Mouse (Mus musculus) ES-Bruce4 (cell line): Measurements from ENCODE around the gene Slirp. TPM values are rescaled to one million over a fixed set of nuclear protein-coding genes. Genes with fewer than 3 reads are reported as not detected.

Source experiments
- H3K27ac ChIP-seq: 2 replicates; pipeline ENCODE4 v1.5.1; 2012; ENCODE audit warnings: low read length, inconsistent platforms; ENCODE audit not compliant: insufficient read depth
- H3K27me3 ChIP-seq: 2 replicates; pipeline ENCODE4 v1.6.1; 2012; ENCODE audit warnings: mild to moderate bottlenecking, low read length, inconsistent platforms; ENCODE audit not compliant: control insufficient read depth, poor library complexity, insufficient read depth, severe bottlenecking
- H3K36me3 ChIP-seq: 2 replicates; pipeline ENCODE4 v1.6.1; 2012; ENCODE audit warnings: inconsistent platforms, mild to moderate bottlenecking, low read length, moderate library complexity; ENCODE audit not compliant: control insufficient read depth, poor library complexity, insufficient read depth, severe bottlenecking
- H3K4me1 ChIP-seq: one replicate; pipeline ENCODE4 v1.8.1; 2011; ENCODE audit warnings: low read length; ENCODE audit not compliant: control insufficient read depth, insufficient read depth
- H3K4me3 ChIP-seq: 2 replicates; pipeline ENCODE4 v1.5.1; 2011; ENCODE audit warnings: low read depth, mild to moderate bottlenecking, low read length
- H3K9ac ChIP-seq: 2 replicates; pipeline ENCODE4 v1.6.1; 2012; ENCODE audit warnings: low read depth, mild to moderate bottlenecking, inconsistent platforms; ENCODE audit not compliant: poor library complexity, severe bottlenecking
- H3K9me3 ChIP-seq: replicated peaks from 2 replicates; pipeline ENCODE4 v1.6.1; 2012; ENCODE audit warnings: mild to moderate bottlenecking, low read length, inconsistent platforms; ENCODE audit not compliant: control insufficient read depth, poor library complexity, insufficient read depth, severe bottlenecking
- CTCF ChIP-seq: IDR thresholded peaks from one replicate; pipeline ENCODE4 v1.8.1; 2011; ENCODE audit warnings: low read depth, low read length
- EP300 ChIP-seq: IDR thresholded peaks from 2 replicates; pipeline ENCODE4 v1.6.1; 2011; ENCODE audit warnings: low read depth, low read length; ENCODE audit not compliant: insufficient read depth
- POLR2A ChIP-seq: IDR thresholded peaks from one replicate; pipeline ENCODE4 v1.8.1; 2011; ENCODE audit warnings: low read length; ENCODE audit not compliant: insufficient read depth
- polyA plus RNA-seq: library from polyadenylated mRNA; stranded (reverse); fragments of >200 nt; gene quantifications from 2 replicates; pipeline ENCODE4 v1.2.4, GENCODE M21; 2011; ENCODE audit warnings: low read depth; ENCODE audit not compliant: missing spikeins, insufficient read depth, insufficient read length

Slirp gene
- polyA plus RNA-seq, 1 experiment = 137 TPM

- H3K36me3 ChIP-seq = peaks cover 58% of the 10 kb centered on the region
- TF ChIP-seq CTCF (no peak), EP300 (no peak), POLR2A (no peak)
- peak overlapping the region; percentile 41 for H3K27ac ChIP-seq
- H3K4me3 ChIP-seq = peak overlapping the region; percentile 80
- no peaks in the 10 kb centered on the region for H3K4me1 ChIP-seq
- peak overlapping the region; percentile 93 for H3K9ac ChIP-seq
- H3K9me3 ChIP-seq = no peaks in the 10 kb centered on the region
- no peaks in the 10 kb centered on the region for H3K27me3 ChIP-seq
Measured at GRCm38 (mm10) chr12:87443115-87443699, 489 bp upstream of the Slirp start.

GRCm38 (mm10) chr12:87444211-87444610, 515 bp downstream of the Slirp start:
- Histone ChIP-seq H3K9ac (peak overlapping the region; percentile 93), H3K27me3 (no peaks in the 10 kb centered on the region), H3K4me1 (no peaks in the 10 kb centered on the region), H3K9me3 (no peaks in the 10 kb centered on the region), H3K4me3 (peak overlapping the region; percentile 80), H3K36me3 (peaks cover 57% of the 10 kb centered on the region), H3K27ac (no peak overlapping the region; the same call in 1 of the 2 replicates)
- TF ChIP-seq POLR2A (no peak), CTCF (no peak), EP300 (no peak)

- H3K4me3 ChIP-seq = no peak overlapping the region
- no peak overlapping the region for H3K27ac ChIP-seq
- no peaks in the 10 kb centered on the region for H3K9me3 ChIP-seq
- H3K4me1 ChIP-seq = no peaks in the 10 kb centered on the region
- TF ChIP-seq POLR2A = no peak
- no peak for TF ChIP-seq EP300
- no peak for TF ChIP-seq CTCF
- no peak overlapping the region for H3K9ac ChIP-seq
- no peaks in the 10 kb centered on the region for H3K27me3 ChIP-seq
- peaks cover 74% of the 10 kb centered on the region for H3K36me3 ChIP-seq
Measured at GRCm38 (mm10) chr12:87449456-87449855, 5.8 kb downstream of the Slirp start.

- H3K36me3 ChIP-seq = peaks cover 77% of the 10 kb centered on the region
- no peak overlapping the region for H3K4me3 ChIP-seq
- H3K9me3 ChIP-seq = no peaks in the 10 kb centered on the region
- no peaks in the 10 kb centered on the region for H3K27me3 ChIP-seq
- TF ChIP-seq CTCF = no peak
- TF ChIP-seq EP300 = no peak
- TF ChIP-seq POLR2A = no peak
- H3K9ac ChIP-seq = no peak overlapping the region
- no peak overlapping the region for H3K27ac ChIP-seq
- H3K4me1 ChIP-seq = peaks cover 1% of the 10 kb centered on the region
Measured at GRCm38 (mm10) chr12:87464678-87465297, 21.1 kb downstream of the Slirp start.

- no peak for TF ChIP-seq CTCF
- no peak for TF ChIP-seq EP300
- no peak for TF ChIP-seq POLR2A
- Histone ChIP-seq H3K27ac (no peak overlapping the region), H3K4me3 (no peak overlapping the region)
Measured at GRCm38 (mm10) chr12:87470263-87471136, 26.8 kb downstream of the Slirp start.

More at GRCm38 (mm10) chr12:87470263-87471136, 26.8 kb downstream of the Slirp start:
- H3K4me1 ChIP-seq = peaks cover 1% of the 10 kb centered on the region
- H3K9me3 ChIP-seq = no peaks in the 10 kb centered on the region
- H3K36me3 ChIP-seq = peaks cover 32% of the 10 kb centered on the region
- H3K27me3 ChIP-seq = no peaks in the 10 kb centered on the region
- peak overlapping the region; percentile 93 for H3K9ac ChIP-seq
